Mouse (Mus musculus): ENCODE measurements at regions not wholly inside any gene's neighbourhood (a gene's known extent, or its start where the extent isn't known, plus 50 kb on each side); places are given as distances from the start of the nearest gene placed in this dataset.

- Histone ChIP-seq H3K4me3 (no peak overlapping the region), H3K27me3 (ENCODE audit: low read depth, poor library complexity, severe bottlenecking) (no peaks in the 10 kb centered on the region), H3K27ac (replicated peaks) (no peak overlapping the region), H3K4me1 (no peaks in the 10 kb centered on the region), H3K9me3 (replicated peaks) (no peaks in the 10 kb centered on the region), H3K36me3 (no peaks in the 10 kb centered on the region)
- WGBS = 85% methylated on average over 9 of the region's 9 CpGs
- no peak for DNase-seq (ENCODE audit: low spot score)
Observed at GRCm38 (mm10) chr7:36420741-36421140, 277.2 kb upstream of the Tshz3 start.

GRCm38 (mm10) chr7:36449181-36449915 is 248.6 kb upstream of the Tshz3 start:
- WGBS = 86% methylated on average over 6 of the region's 6 CpGs
- DNase-seq (ENCODE audit: low spot score) = no peak

GRCm38 (mm10) chr7:36453816-36454215 is 244.1 kb upstream of the Tshz3 start:
- H3K4me3 ChIP-seq = no peak overlapping the region
- 85% methylated on average over 4 of the region's 4 CpGs for WGBS
- H3K36me3 ChIP-seq = no peaks in the 10 kb centered on the region
- H3K27me3 ChIP-seq (ENCODE audit: low read depth, poor library complexity, severe bottlenecking) = no peaks in the 10 kb centered on the region
- H3K27ac ChIP-seq (replicated peaks) = no peak overlapping the region
- H3K4me1 ChIP-seq = no peaks in the 10 kb centered on the region
- DNase-seq (ENCODE audit: low spot score) = no peak
- no peaks in the 10 kb centered on the region for H3K9me3 ChIP-seq (replicated peaks)

More at GRCm38 (mm10) chr7:36449181-36449915, 248.6 kb upstream of the Tshz3 start:
- no peak overlapping the region for H3K4me3 ChIP-seq
- H3K27ac ChIP-seq (replicated peaks) = no peak overlapping the region
- no peaks in the 10 kb centered on the region for H3K9me3 ChIP-seq (replicated peaks)
- no peaks in the 10 kb centered on the region for H3K36me3 ChIP-seq
- no peaks in the 10 kb centered on the region for H3K27me3 ChIP-seq (ENCODE audit: low read depth, poor library complexity, severe bottlenecking)
- H3K4me1 ChIP-seq = no peaks in the 10 kb centered on the region

- H3K4me1 ChIP-seq = no peaks in the 10 kb centered on the region
- no peaks in the 10 kb centered on the region for H3K36me3 ChIP-seq
- no peaks in the 10 kb centered on the region for H3K9me3 ChIP-seq (replicated peaks)
- WGBS = 90% methylated on average over 6 of the region's 6 CpGs
- H3K27ac ChIP-seq (replicated peaks) = no peak overlapping the region
- DNase-seq (ENCODE audit: low spot score) = no peak
- H3K4me3 ChIP-seq = no peak overlapping the region
- no peaks in the 10 kb centered on the region for H3K27me3 ChIP-seq (ENCODE audit: low read depth, poor library complexity, severe bottlenecking)
Observed at GRCm38 (mm10) chr7:36456080-36456479, 241.8 kb upstream of the Tshz3 start.

GRCm38 (mm10) chr7:36462422-36462833 is 235.5 kb upstream of the Tshz3 start:
- H3K4me3 ChIP-seq = no peak overlapping the region
- DNase-seq (ENCODE audit: low spot score) = no peak
- no peaks in the 10 kb centered on the region for H3K36me3 ChIP-seq
- no peaks in the 10 kb centered on the region for H3K9me3 ChIP-seq (replicated peaks)
- no peaks in the 10 kb centered on the region for H3K27me3 ChIP-seq (ENCODE audit: low read depth, poor library complexity, severe bottlenecking)
- no peak overlapping the region for H3K27ac ChIP-seq (replicated peaks)
- WGBS = 90% methylated on average over 5 of the region's 5 CpGs
- no peaks in the 10 kb centered on the region for H3K4me1 ChIP-seq

- Histone ChIP-seq H3K9me3 (replicated peaks) (no peaks in the 10 kb centered on the region), H3K4me1 (no peaks in the 10 kb centered on the region), H3K27ac (replicated peaks) (no peak overlapping the region), H3K27me3 (ENCODE audit: low read depth, poor library complexity, severe bottlenecking) (no peaks in the 10 kb centered on the region), H3K36me3 (no peaks in the 10 kb centered on the region), H3K4me3 (no peak overlapping the region)
- no peak for DNase-seq (ENCODE audit: low spot score)
Observed at GRCm38 (mm10) chr7:36469386-36469785, 228.5 kb upstream of the Tshz3 start.

GRCm38 (mm10) chr7:36473532-36473931 is 224.4 kb upstream of the Tshz3 start:
- Histone ChIP-seq H3K27me3 (ENCODE audit: low read depth, poor library complexity, severe bottlenecking) (no peaks in the 10 kb centered on the region), H3K36me3 (no peaks in the 10 kb centered on the region), H3K27ac (replicated peaks) (no peak overlapping the region), H3K4me1 (no peaks in the 10 kb centered on the region), H3K9me3 (replicated peaks) (no peaks in the 10 kb centered on the region), H3K4me3 (no peak overlapping the region)
- no peak for DNase-seq (ENCODE audit: low spot score)
- WGBS = 68% methylated on average over 2 of the region's 2 CpGs

GRCm38 (mm10) chr7:36476434-36476833 is 221.5 kb upstream of the Tshz3 start:
- Histone ChIP-seq H3K4me1 (no peaks in the 10 kb centered on the region), H3K36me3 (no peaks in the 10 kb centered on the region), H3K27ac (replicated peaks) (no peak overlapping the region), H3K4me3 (no peak overlapping the region), H3K27me3 (ENCODE audit: low read depth, poor library complexity, severe bottlenecking) (no peaks in the 10 kb centered on the region), H3K9me3 (replicated peaks) (no peaks in the 10 kb centered on the region)
- no peak for DNase-seq (ENCODE audit: low spot score)
- WGBS = 94% methylated on average over 4 of the region's 4 CpGs

- no peak for DNase-seq (ENCODE audit: low spot score)
- no peaks in the 10 kb centered on the region for H3K9me3 ChIP-seq (replicated peaks)
- WGBS = 85% methylated on average over 22 of the region's 22 CpGs
- no peak overlapping the region for H3K27ac ChIP-seq (replicated peaks)
- no peaks in the 10 kb centered on the region for H3K36me3 ChIP-seq
- no peaks in the 10 kb centered on the region for H3K4me1 ChIP-seq
- H3K27me3 ChIP-seq (ENCODE audit: low read depth, poor library complexity, severe bottlenecking) = no peaks in the 10 kb centered on the region
- no peak overlapping the region for H3K4me3 ChIP-seq
Observed at GRCm38 (mm10) chr7:36476851-36477644, 220.9 kb upstream of the Tshz3 start.

- DNase-seq (ENCODE audit: low spot score) = no peak
- Histone ChIP-seq H3K4me3 (no peak overlapping the region), H3K4me1 (no peaks in the 10 kb centered on the region), H3K36me3 (no peaks in the 10 kb centered on the region), H3K27me3 (ENCODE audit: low read depth, poor library complexity, severe bottlenecking) (no peaks in the 10 kb centered on the region), H3K9me3 (replicated peaks) (no peaks in the 10 kb centered on the region), H3K27ac (replicated peaks) (no peak overlapping the region)
- WGBS = 93% methylated on average over 9 of the region's 9 CpGs
Observed at GRCm38 (mm10) chr7:36488155-36488554, 209.8 kb upstream of the Tshz3 start.

GRCm38 (mm10) chr7:36491173-36491581 is 206.7 kb upstream of the Tshz3 start:
- no peak overlapping the region for H3K4me3 ChIP-seq
- no peaks in the 10 kb centered on the region for H3K4me1 ChIP-seq
- no peaks in the 10 kb centered on the region for H3K36me3 ChIP-seq
- no peak for DNase-seq (ENCODE audit: low spot score)
- H3K27me3 ChIP-seq (ENCODE audit: low read depth, poor library complexity, severe bottlenecking) = no peaks in the 10 kb centered on the region
- H3K9me3 ChIP-seq (replicated peaks) = no peaks in the 10 kb centered on the region
- 77% methylated on average over 10 of the region's 10 CpGs for WGBS
- no peak overlapping the region for H3K27ac ChIP-seq (replicated peaks)

GRCm38 (mm10) chr7:36504010-36504875 is 193.7 kb upstream of the Tshz3 start:
- Histone ChIP-seq H3K27me3 (ENCODE audit: low read depth, poor library complexity, severe bottlenecking) (peaks cover 25% of the 10 kb centered on the region; the same call in 1 of the 2 replicates), H3K9me3 (replicated peaks) (no peaks in the 10 kb centered on the region), H3K4me1 (peaks cover 10% of the 10 kb centered on the region; the same call in 1 of the 2 replicates), H3K27ac (replicated peaks) (no peak overlapping the region), H3K36me3 (no peaks in the 10 kb centered on the region), H3K4me3 (no peak overlapping the region)
- no peak for DNase-seq (ENCODE audit: low spot score)
- 67% methylated on average over 15 of the region's 15 CpGs for WGBS
